Mouse (Mus musculus) stomach, postnatal 0 days (tissue): ENCODE data around the gene Tspo.

Experiments
- CTCF ChIP-seq: IDR thresholded peaks from 2 replicates; pipeline ENCODE4 v1.5.1; 2016; ENCODE audit warnings: antibody characterized with exemption, low read depth, mild to moderate bottlenecking, moderate library complexity
- EP300 ChIP-seq: optimal IDR thresholded peaks from 2 replicates; pipeline ENCODE3; 2016; ENCODE audit warnings: antibody characterized with exemption

DNA sequence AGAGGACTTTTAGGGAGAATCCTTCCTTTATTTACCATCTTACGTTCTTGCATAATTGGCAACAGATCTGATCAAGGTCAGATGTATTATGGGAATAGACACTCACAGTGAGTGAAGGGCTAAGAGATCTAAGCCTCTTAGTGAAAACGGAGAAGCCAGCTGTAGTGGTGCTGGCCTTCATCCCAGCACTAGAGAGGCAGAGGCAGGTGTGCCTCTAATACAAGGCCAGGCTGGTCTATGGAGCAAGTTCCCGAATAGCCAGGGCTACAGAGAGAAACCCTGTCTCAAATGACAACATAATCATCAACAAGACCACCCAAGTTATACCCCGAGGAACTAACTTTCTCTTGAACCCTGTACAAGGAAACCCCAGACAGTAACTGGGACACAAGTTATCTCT is 19.5 kb downstream of the Tspo start:
- no peak for TF ChIP-seq CTCF
- TF ChIP-seq EP300: no peak
